Mouse (Mus musculus) small intestine, adult 2 months (tissue): ENCODE measurements around the gene Spred2. TPM values are rescaled to one million over a fixed set of nuclear protein-coding genes. Genes with fewer than 3 reads are reported as not detected.

ENCODE experiments used
- H3K27ac ChIP-seq: fragments of 200-500 bp; 2 replicates; pipeline ENCODE4 v1.5.1; 2012; ENCODE audit warnings: low read depth, low read length, control low read depth, inconsistent platforms; ENCODE audit not compliant: insufficient read depth
- H3K27me3 ChIP-seq: fragments of 200-500 bp; 2 replicates; pipeline ENCODE4 v1.6.1; 2012; ENCODE audit warnings: mild to moderate bottlenecking, moderate library complexity, low read length, inconsistent platforms; ENCODE audit not compliant: control insufficient read depth, insufficient read depth
- H3K36me3 ChIP-seq: fragments of 200-500 bp; 2 replicates; pipeline ENCODE4 v1.6.1; 2012; ENCODE audit warnings: mild to moderate bottlenecking, low read length, control low read depth, inconsistent platforms; ENCODE audit not compliant: control insufficient read depth, insufficient read depth
- H3K4me1 ChIP-seq: fragments of 200-500 bp; 2 replicates; pipeline ENCODE4 v1.6.1; 2012; ENCODE audit warnings: low read length, inconsistent platforms, mixed read lengths; ENCODE audit not compliant: control insufficient read depth, insufficient read depth, insufficient read length
- H3K4me3 ChIP-seq: fragments of 200-500 bp; 2 replicates; pipeline ENCODE4 v1.5.1; 2012; ENCODE audit warnings: low read depth, mild to moderate bottlenecking, control low read depth, inconsistent platforms, low read length, moderate library complexity
- CTCF ChIP-seq: fragments of 200-500 bp; IDR thresholded peaks from 2 replicates; pipeline ENCODE4 v1.5.1; 2012; ENCODE audit warnings: low read depth, mild to moderate bottlenecking, control low read depth, inconsistent platforms, low read length, moderate library complexity, mixed read lengths; ENCODE audit not compliant: insufficient replicate concordance, insufficient read length; ENCODE audit errors: extremely low read depth
- POLR2A ChIP-seq: fragments of 200-500 bp; IDR thresholded peaks from 2 replicates; pipeline ENCODE4 v1.6.1; 2012; ENCODE audit warnings: low read depth, mild to moderate bottlenecking, control low read depth, inconsistent platforms, low read length, moderate library complexity
- WGBS: fragments of 180-500 bp; shearing (Covaris S2); methylation state at CpG from one replicate; pipeline ENCODE4 v1.1.7; 2018; 5-methylcytosine and 5-hydroxymethylcytosine counted together
- polyA plus RNA-seq: library from polyadenylated mRNA; depleted of rRNA; stranded (reverse); fragments of >200 nt; gene quantifications from 2 replicates; pipeline ENCODE4 v1.2.3, GENCODE M21; 2012

Gene Spred2
- polyA plus RNA-seq, 1 experiment = 21.2 TPM

GRCm38 (mm10) chr11:19941978-19942377, 17.8 kb downstream of the Spred2 start:
- Histone ChIP-seq H3K36me3 (no peaks in the 10 kb centered on the region), H3K4me3 (no peak overlapping the region), H3K27ac (peak overlapping the region; percentile 79), H3K4me1 (peaks cover 29% of the 10 kb centered on the region), H3K27me3 (no peaks in the 10 kb centered on the region)
- TF ChIP-seq POLR2A (no peak), CTCF (no peak)
- WGBS = 23% methylated on average over 4 of the region's 4 CpGs

- 80% methylated on average over 2 of the region's 2 CpGs for WGBS
- no peak for TF ChIP-seq POLR2A
- no peak for TF ChIP-seq CTCF
- no peaks in the 10 kb centered on the region for H3K27me3 ChIP-seq
- no peaks in the 10 kb centered on the region for H3K36me3 ChIP-seq
- peaks cover 38% of the 10 kb centered on the region for H3K4me1 ChIP-seq
- H3K4me3 ChIP-seq = no peak overlapping the region
- no peak overlapping the region for H3K27ac ChIP-seq
Measured at GRCm38 (mm10) chr11:19943753-19944152, 19.6 kb downstream of the Spred2 start.

GRCm38 (mm10) chr11:19944701-19945100, 20.5 kb downstream of the Spred2 start:
- no peak for TF ChIP-seq POLR2A
- TF ChIP-seq CTCF = no peak
- 94% methylated on average over 6 of the region's 6 CpGs for WGBS
- peaks cover 33% of the 10 kb centered on the region for H3K4me1 ChIP-seq

GRCm38 (mm10) chr11:19946721-19947120, 22.5 kb downstream of the Spred2 start:
- Histone ChIP-seq H3K27me3 (no peaks in the 10 kb centered on the region), H3K36me3 (no peaks in the 10 kb centered on the region), H3K27ac (no peak overlapping the region), H3K4me1 (peaks cover 16% of the 10 kb centered on the region), H3K4me3 (no peak overlapping the region)
- TF ChIP-seq CTCF (no peak), POLR2A (no peak)
- 65% methylated on average over 7 of the region's 7 CpGs for WGBS

More at GRCm38 (mm10) chr11:19944701-19945100, 20.5 kb downstream of the Spred2 start:
- Histone ChIP-seq H3K27me3 (no peaks in the 10 kb centered on the region), H3K4me3 (no peak overlapping the region), H3K27ac (no peak overlapping the region), H3K36me3 (no peaks in the 10 kb centered on the region)

- H3K4me3 ChIP-seq = no peak overlapping the region
- H3K36me3 ChIP-seq = no peaks in the 10 kb centered on the region
- no peak for TF ChIP-seq POLR2A
- no peak for TF ChIP-seq CTCF
- 71% methylated on average over 7 of the region's 7 CpGs for WGBS
- no peak overlapping the region for H3K27ac ChIP-seq
- H3K27me3 ChIP-seq = no peaks in the 10 kb centered on the region
- H3K4me1 ChIP-seq = peaks cover 10% of the 10 kb centered on the region
Measured at GRCm38 (mm10) chr11:19947626-19948135, 23.5 kb downstream of the Spred2 start.

GRCm38 (mm10) chr11:19949725-19950124, 25.6 kb downstream of the Spred2 start:
- H3K4me1 ChIP-seq = peaks cover 11% of the 10 kb centered on the region
- TF ChIP-seq CTCF (no peak), POLR2A (no peak)
- no peaks in the 10 kb centered on the region for H3K27me3 ChIP-seq
- WGBS = 86% methylated on average over 5 of the region's 5 CpGs
- no peaks in the 10 kb centered on the region for H3K36me3 ChIP-seq
- peak overlapping the region; percentile 2; the same call in 1 of the 2 replicates for H3K27ac ChIP-seq
- no peak overlapping the region for H3K4me3 ChIP-seq

- no peak overlapping the region for H3K4me3 ChIP-seq
- no peak for TF ChIP-seq POLR2A
- TF ChIP-seq CTCF = no peak
- 78% methylated on average over 8 of the region's 8 CpGs for WGBS
- peaks cover 12% of the 10 kb centered on the region for H3K4me1 ChIP-seq
- peak overlapping the region; percentile 2; the same call in 1 of the 2 replicates for H3K27ac ChIP-seq
- H3K27me3 ChIP-seq = no peaks in the 10 kb centered on the region
- H3K36me3 ChIP-seq = no peaks in the 10 kb centered on the region
Measured at GRCm38 (mm10) chr11:19950169-19950568, 26.0 kb downstream of the Spred2 start.
